Mouse (Mus musculus): ENCODE measurements around the gene Pim2. TPM values are rescaled to one million over a fixed set of nuclear protein-coding genes. Genes with fewer than 3 reads are reported as not detected.
A peak's percentile ranks its signal among the peaks of the same experiment; 100 is the strongest.

Gene Pim2
- polyA plus RNA-seq, 1 experiment from 2014 or later = 27.2 TPM

- ATAC-seq = peak; percentile 92
- H3K9me3 ChIP-seq (replicated peaks; ENCODE audit: control insufficient read depth, low read length, poor library complexity, severe bottlenecking) = no peaks in the 10 kb centered on the region
- H3K27me3 ChIP-seq (ENCODE audit: control insufficient read depth, insufficient read depth, low read depth, low read length) = no peaks in the 10 kb centered on the region
- H3K4me3 ChIP-seq (ENCODE audit: low read depth, low read length) = peak within 1 kb of the TSS; percentile 54
- H3K4me2 ChIP-seq (ENCODE audit: low read length) = peak within 1 kb of the TSS; percentile 67
- H3K4me1 ChIP-seq (ENCODE audit: control insufficient read depth, insufficient read depth, low read length) = peaks cover 8% of the 10 kb centered on the region; the same call in 1 of the 2 replicates
- H3K9ac ChIP-seq (ENCODE audit: low read depth, low read length) = peak within 1 kb of the TSS; percentile 73
- H3K27ac ChIP-seq (ENCODE audit: low read length) = peak within 1 kb of the TSS; percentile 85
- H3K36me3 ChIP-seq (ENCODE audit: control insufficient read depth, insufficient read depth, low read length) = peaks cover 4% of the 10 kb centered on the region
- 15% methylated on average over 39 of the region's 40 CpGs for WGBS
Observed at GRCm38 (mm10) chrX:7919601-7920383, 41.7 kb downstream of the Pim2 start, which contains the start of gene Pcsk1n. Gene Pcsk1n, plus strand, starts transcription at chrX:7919822.

GRCm38 (mm10) chrX:7922032-7922431 is 44.0 kb downstream of the Pim2 start:
- H3K27ac ChIP-seq (ENCODE audit: low read length) = peak overlapping the region; percentile 85
- H3K9ac ChIP-seq (ENCODE audit: low read depth, low read length) = peak overlapping the region; percentile 70
- peaks cover 8% of the 10 kb centered on the region; the same call in 1 of the 2 replicates for H3K4me1 ChIP-seq (ENCODE audit: control insufficient read depth, insufficient read depth, low read length)
- ATAC-seq = no peak; the same call in 1 of the 2 replicates
- no peaks in the 10 kb centered on the region for H3K27me3 ChIP-seq (ENCODE audit: control insufficient read depth, insufficient read depth, low read depth, low read length)
- peak overlapping the region; percentile 67 for H3K4me2 ChIP-seq (ENCODE audit: low read length)
- no peaks in the 10 kb centered on the region for H3K9me3 ChIP-seq (replicated peaks; ENCODE audit: control insufficient read depth, low read length, poor library complexity, severe bottlenecking)
- H3K4me3 ChIP-seq (ENCODE audit: low read depth, low read length) = peak overlapping the region; percentile 54
- whole genome bisulfite sequencing = 25% methylated on average over 18 of the region's 48 CpGs
- H3K36me3 ChIP-seq (ENCODE audit: control insufficient read depth, insufficient read depth, low read length) = peaks cover 4% of the 10 kb centered on the region

- Histone ChIP-seq H3K36me3 (ENCODE audit: control insufficient read depth, insufficient read depth, low read length) (peaks cover 7% of the 10 kb centered on the region), H3K27ac (ENCODE audit: low read length) (no peak overlapping the region), H3K27me3 (ENCODE audit: control insufficient read depth, insufficient read depth, low read depth, low read length) (no peaks in the 10 kb centered on the region), H3K9ac (ENCODE audit: low read depth, low read length) (no peak overlapping the region), H3K4me3 (ENCODE audit: low read depth, low read length) (no peak overlapping the region), H3K9me3 (replicated peaks; ENCODE audit: control insufficient read depth, low read length, poor library complexity, severe bottlenecking) (no peaks in the 10 kb centered on the region), H3K4me1 (ENCODE audit: control insufficient read depth, insufficient read depth, low read length) (peaks cover 8% of the 10 kb centered on the region; the same call in 1 of the 2 replicates), H3K4me2 (ENCODE audit: low read length) (no peak overlapping the region)
- WGBS = 79% methylated on average over 6 of the region's 6 CpGs
- no peak for ATAC-seq
Observed at GRCm38 (mm10) chrX:7926266-7926665, 48.2 kb downstream of the Pim2 start.

DNA sequence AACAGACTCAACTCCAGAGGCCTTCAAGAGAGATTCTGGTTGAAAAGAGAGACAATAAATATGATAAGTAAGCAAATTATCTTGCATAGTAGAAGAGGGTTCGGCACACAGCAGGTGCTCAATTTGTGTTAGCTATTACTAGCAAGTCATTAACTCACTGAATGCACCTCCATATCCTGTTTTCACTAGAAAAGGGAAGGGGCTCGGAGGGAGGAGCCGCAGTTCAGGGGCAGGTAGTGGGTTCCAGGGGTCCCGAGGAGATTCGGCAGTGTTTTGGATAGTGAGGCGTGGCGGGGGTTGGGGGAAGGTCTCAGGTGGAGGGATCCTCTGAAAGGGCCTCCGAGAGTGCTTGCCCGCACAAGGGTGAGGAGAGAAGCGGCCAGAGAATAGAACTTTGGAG is 49.1 kb downstream of the Pim2 start:
- Histone ChIP-seq H3K4me3 (ENCODE audit: low read depth, low read length) (no peak overlapping the region), H3K9ac (ENCODE audit: low read depth, low read length) (no peak overlapping the region), H3K9me3 (replicated peaks; ENCODE audit: control insufficient read depth, low read length, poor library complexity, severe bottlenecking) (no peaks in the 10 kb centered on the region), H3K36me3 (ENCODE audit: control insufficient read depth, insufficient read depth, low read length) (peaks cover 8% of the 10 kb centered on the region), H3K27ac (ENCODE audit: low read length) (no peak overlapping the region), H3K27me3 (ENCODE audit: control insufficient read depth, insufficient read depth, low read depth, low read length) (no peaks in the 10 kb centered on the region), H3K4me1 (ENCODE audit: control insufficient read depth, insufficient read depth, low read length) (peaks cover 8% of the 10 kb centered on the region; the same call in 1 of the 2 replicates), H3K4me2 (ENCODE audit: low read length) (no peak overlapping the region)
- ATAC-seq = no peak
- 36% methylated on average over 10 of the region's 10 CpGs for WGBS

DNA sequence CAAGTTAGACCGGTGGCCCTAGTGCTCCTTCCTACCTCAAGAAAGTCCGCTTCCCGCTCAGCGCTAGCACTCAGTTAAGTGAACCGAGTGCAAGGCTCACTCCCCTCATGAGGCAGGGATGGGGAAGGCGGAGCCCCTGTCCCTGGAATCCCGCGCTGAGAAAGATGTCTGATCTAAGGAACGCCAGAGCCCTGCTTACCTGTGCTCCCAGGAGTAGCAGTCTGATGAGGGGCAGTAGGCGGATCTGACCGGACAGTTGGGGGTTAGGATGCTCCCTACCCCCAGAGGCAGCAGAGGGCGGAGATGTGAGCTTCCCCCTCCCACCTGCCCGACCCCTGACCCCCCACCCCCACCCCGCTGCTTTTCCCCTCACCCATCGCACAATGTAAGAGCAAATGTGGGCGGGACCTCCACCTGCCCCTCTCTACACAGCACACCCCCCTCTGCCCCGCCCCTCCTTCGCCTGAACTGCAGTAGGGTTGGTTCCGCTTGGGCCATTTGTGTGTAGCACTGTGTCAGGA is 50.3 kb downstream of the Pim2 start, which contains the start of gene Eras:
TSS of gene Eras (minus strand) at position 338 of the 521 bp plus-strand sequence.
- Histone ChIP-seq H3K4me1 (ENCODE audit: control insufficient read depth, insufficient read depth, low read length) (no peaks in the 10 kb centered on the region; the same call in 1 of the 2 replicates), H3K4me3 (ENCODE audit: low read depth, low read length) (no peak within 1 kb of the TSS), H3K27me3 (ENCODE audit: control insufficient read depth, insufficient read depth, low read depth, low read length) (no peaks in the 10 kb centered on the region), H3K9ac (ENCODE audit: low read depth, low read length) (no peak within 1 kb of the TSS), H3K36me3 (ENCODE audit: control insufficient read depth, insufficient read depth, low read length) (peaks cover 7% of the 10 kb centered on the region; the same call in 1 of the 2 replicates), H3K4me2 (ENCODE audit: low read length) (no peak within 1 kb of the TSS), H3K27ac (ENCODE audit: low read length) (no peak within 1 kb of the TSS), H3K9me3 (replicated peaks; ENCODE audit: control insufficient read depth, low read length, poor library complexity, severe bottlenecking) (no peaks in the 10 kb centered on the region)
- WGBS = 19% methylated on average over 19 of the region's 19 CpGs
- no peak for ATAC-seq

Other genes with a start within 250 kb of the Pim2 start
- gene Syp, start 239.8 kb upstream of the Pim2 start, polyA plus RNA-seq (2015; fragmentation: Nextera tagmentation; extraction: Ambion mirVana) = 197 and 246 TPM in 2 replicates
- gene Prickle3, start 221.0 kb upstream of the Pim2 start, polyA plus RNA-seq (2015; fragmentation: Nextera tagmentation; extraction: Ambion mirVana) = 1.5 and 1.9 TPM in 2 replicates
- gene Plp2, start 206.9 kb upstream of the Pim2 start, polyA plus RNA-seq (2015; fragmentation: Nextera tagmentation; extraction: Ambion mirVana) = 13.9 and 18.3 TPM in 2 replicates
- 0.10 and 0.13 TPM in 2 replicates for gene Magix, start 197.0 kb upstream of the Pim2 start, polyA plus RNA-seq (2015; fragmentation: Nextera tagmentation; extraction: Ambion mirVana)
- 49.0 and 49.9 TPM in 2 replicates for gene Gpkow, start 181.1 kb upstream of the Pim2 start, polyA plus RNA-seq (2015; fragmentation: Nextera tagmentation; extraction: Ambion mirVana)
- 29.9 and 30.8 TPM in 2 replicates for gene Wdr45, start 163.9 kb upstream of the Pim2 start, polyA plus RNA-seq (2015; fragmentation: Nextera tagmentation; extraction: Ambion mirVana)
- not detected in 2 replicates for gene Gm45208, start 156.0 kb upstream of the Pim2 start, polyA plus RNA-seq (2015; fragmentation: Nextera tagmentation; extraction: Ambion mirVana)
- gene Praf2, start 149.8 kb upstream of the Pim2 start, polyA plus RNA-seq (2015; fragmentation: Nextera tagmentation; extraction: Ambion mirVana) = 132 and 139 TPM in 2 replicates
- gene Ccdc120, start 127.4 kb upstream of the Pim2 start, polyA plus RNA-seq (2015; fragmentation: Nextera tagmentation; extraction: Ambion mirVana) = 71.6 and 76.4 TPM in 2 replicates
- 19.0 and 23.3 TPM in 2 replicates for gene Tfe3, start 115.7 kb upstream of the Pim2 start, polyA plus RNA-seq (2015; fragmentation: Nextera tagmentation; extraction: Ambion mirVana)
- 73.1 and 73.9 TPM in 2 replicates for gene Gripap1, start 88.5 kb upstream of the Pim2 start, polyA plus RNA-seq (2015; fragmentation: Nextera tagmentation; extraction: Ambion mirVana)
- 3.3 and 3.8 TPM in 2 replicates for gene Kcnd1, start 56.0 kb upstream of the Pim2 start, polyA plus RNA-seq (2015; fragmentation: Nextera tagmentation; extraction: Ambion mirVana)
- gene Otud5, start 36.9 kb upstream of the Pim2 start, polyA plus RNA-seq (2015; fragmentation: Nextera tagmentation; extraction: Ambion mirVana) = 41.8 and 42.0 TPM in 2 replicates
- 44.9 and 45.2 TPM in 2 replicates for gene Slc35a2, start 5.8 kb downstream of the Pim2 start, polyA plus RNA-seq (2015; fragmentation: Nextera tagmentation; extraction: Ambion mirVana)
- 228 and 250 TPM in 2 replicates for gene Pqbp1, start 21.0 kb downstream of the Pim2 start, polyA plus RNA-seq (2015; fragmentation: Nextera tagmentation; extraction: Ambion mirVana)
- gene Timm17b, start 21.1 kb downstream of the Pim2 start, polyA plus RNA-seq (2015; fragmentation: Nextera tagmentation; extraction: Ambion mirVana) = 166 and 167 TPM in 2 replicates
- not detected in 2 replicates for gene Gm10491, start 29.6 kb downstream of the Pim2 start, polyA plus RNA-seq (2015; fragmentation: Nextera tagmentation; extraction: Ambion mirVana)
- gene Gm10490, start 31.3 kb downstream of the Pim2 start, polyA plus RNA-seq (2015; fragmentation: Nextera tagmentation; extraction: Ambion mirVana) = not detected in 2 replicates
- 288 and 302 TPM in 2 replicates for gene Pcsk1n, start 41.6 kb downstream of the Pim2 start, polyA plus RNA-seq (2015; fragmentation: Nextera tagmentation; extraction: Ambion mirVana)
- not detected in 2 replicates for gene Eras, start 50.3 kb downstream of the Pim2 start, polyA plus RNA-seq (2015; fragmentation: Nextera tagmentation; extraction: Ambion mirVana)
- gene Hdac6, start 69.6 kb downstream of the Pim2 start, polyA plus RNA-seq (2015; fragmentation: Nextera tagmentation; extraction: Ambion mirVana) = 75.6 and 77.9 TPM in 2 replicates
- 0.18 and 0.19 TPM in 2 replicates for gene Gata1, start 99.8 kb downstream of the Pim2 start, polyA plus RNA-seq (2015; fragmentation: Nextera tagmentation; extraction: Ambion mirVana)
- gene Glod5, start 140.2 kb downstream of the Pim2 start, polyA plus RNA-seq (2015; fragmentation: Nextera tagmentation; extraction: Ambion mirVana) = 0.56 and 0.58 TPM in 2 replicates
- 39.1 and 44.6 TPM in 2 replicates for gene Suv39h1, start 196.5 kb downstream of the Pim2 start, polyA plus RNA-seq (2015; fragmentation: Nextera tagmentation; extraction: Ambion mirVana)
- 0.12 and 0.19 TPM in 2 replicates for gene Was, start 212.2 kb downstream of the Pim2 start, polyA plus RNA-seq (2015; fragmentation: Nextera tagmentation; extraction: Ambion mirVana)